Mouse (Mus musculus) CH12.LX (cell line): ENCODE measurements around the gene Prkd3.

Experiments used
- CTCF ChIP-seq, 2 experiments: IDR thresholded peaks in 1 of 2; conservative IDR thresholded peaks in 1 of 2; 2 replicates each; pipeline ENCODE4 v1.5.1; 2011 to 2012; ENCODE audit warnings: low read depth in 2 of 2, low read length in 2 of 2, improper control_type of control experiment in 1 of 2, inconsistent platforms in 1 of 2, mild to moderate bottlenecking in 1 of 2, moderate library complexity in 1 of 2
- EP300 ChIP-seq: IDR thresholded peaks from 2 replicates; pipeline ENCODE4 v1.6.1; 2011; ENCODE audit warnings: low read length, improper control_type of control experiment
- HCFC1 ChIP-seq: IDR thresholded peaks from 2 replicates; pipeline ENCODE4 v1.6.1; 2012; ENCODE audit warnings: low read depth, mild to moderate bottlenecking, inconsistent platforms, low read length, improper control_type of control experiment
- MAZ ChIP-seq: IDR thresholded peaks from 2 replicates; pipeline ENCODE4 v1.6.1; 2012; ENCODE audit warnings: low read depth, mild to moderate bottlenecking, inconsistent platforms, low read length, improper control_type of control experiment, moderate library complexity
- NRF1 ChIP-seq: IDR thresholded peaks from 2 replicates; pipeline ENCODE4 v1.6.1; 2014; ENCODE audit warnings: low read depth, mild to moderate bottlenecking, inconsistent platforms, low read length, improper control_type of control experiment, moderate library complexity
- PAX5 ChIP-seq: IDR thresholded peaks from 2 replicates; pipeline ENCODE4 v1.6.1; 2012; ENCODE audit warnings: low read length, inconsistent platforms, mixed read lengths
- POLR2A ChIP-seq: IDR thresholded peaks from 2 replicates; pipeline ENCODE4 v1.6.1; 2011; ENCODE audit warnings: low read depth, mild to moderate bottlenecking, improper control_type of control experiment, low read length
- SMC3 ChIP-seq: IDR thresholded peaks from 2 replicates; pipeline ENCODE4 v1.6.1; 2011; ENCODE audit warnings: low read depth, low read length, improper control_type of control experiment
- TCF12 ChIP-seq: IDR thresholded peaks from 2 replicates; pipeline ENCODE4 v1.6.1; 2014; ENCODE audit warnings: low read depth, mild to moderate bottlenecking, inconsistent platforms, low read length, improper control_type of control experiment
- USF1 ChIP-seq: IDR thresholded peaks from 2 replicates; pipeline ENCODE4 v1.6.1; 2014; ENCODE audit warnings: low read depth, mild to moderate bottlenecking, inconsistent platforms, low read length, improper control_type of control experiment
- ZC3H11A ChIP-seq: IDR thresholded peaks from 2 replicates; pipeline ENCODE4 v1.6.1; 2012; ENCODE audit warnings: low read depth, mild to moderate bottlenecking, inconsistent platforms, low read length, improper control_type of control experiment
- ZKSCAN1 ChIP-seq: IDR thresholded peaks from 2 replicates; pipeline ENCODE4 v1.6.1; 2012; ENCODE audit warnings: low read depth, inconsistent platforms, low read length, improper control_type of control experiment, borderline replicate concordance

DNA sequence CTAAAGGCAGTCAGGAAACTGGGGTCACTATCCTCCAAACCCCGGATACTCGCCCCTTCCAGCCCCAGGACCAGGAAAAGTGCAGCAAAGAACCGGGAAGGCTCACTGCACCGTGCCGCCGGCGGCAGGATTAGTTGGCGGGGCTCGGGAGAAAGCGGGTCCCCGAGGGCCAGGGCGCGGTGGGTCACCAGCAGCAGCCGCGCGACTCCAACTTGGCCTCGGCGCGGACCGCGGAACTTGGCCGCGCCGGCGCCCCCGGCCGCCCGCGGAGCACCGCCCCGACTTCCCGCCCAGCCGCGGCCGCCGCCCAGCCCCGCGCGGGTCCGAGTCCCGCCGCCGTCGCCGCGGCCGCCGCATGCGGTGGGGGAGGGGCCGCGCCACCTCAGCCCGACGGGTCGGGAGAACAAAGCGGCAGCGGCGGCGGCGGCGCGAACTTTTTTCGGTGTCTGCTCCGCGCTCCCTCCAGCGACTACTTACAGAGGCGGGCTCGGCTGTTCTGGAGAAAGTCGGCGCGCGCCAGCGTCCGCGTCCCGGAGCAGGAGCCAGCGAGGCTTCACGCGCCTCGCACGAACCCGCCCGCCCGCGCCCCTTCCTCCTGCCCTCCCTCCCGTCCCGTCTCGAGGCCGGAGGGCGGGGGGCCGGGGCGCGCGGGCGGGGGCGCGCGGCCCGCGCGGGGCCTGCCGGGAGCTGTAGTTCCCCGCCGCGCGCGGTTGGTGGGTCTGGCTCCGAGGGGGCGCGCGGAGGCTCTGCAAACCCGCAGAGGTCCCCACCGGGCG lies at the start of gene Prkd3:
- no peak for TF ChIP-seq MAZ
- TF ChIP-seq ZC3H11A = no peak
- TF ChIP-seq CTCF (conservative IDR thresholded peaks at IDR 0.05 in 1 of 2, IDR thresholded peaks at IDR 0.05 in 1 of 2; ENCODE audit: low read depth in 2 of 2, low read length in 2 of 2) = no peak
- no peak for TF ChIP-seq NRF1
- no peak for TF ChIP-seq HCFC1
- TF ChIP-seq ZKSCAN1 = no peak
- TF ChIP-seq SMC3 = no peak
- no peak for TF ChIP-seq PAX5
- TF ChIP-seq EP300 = no peak
- no peak for TF ChIP-seq TCF12
- no peak for TF ChIP-seq USF1
- no peak for TF ChIP-seq POLR2A
